29 mouse cellular contexts compared by ENCODE assay signal in the genomic region with DNA sequence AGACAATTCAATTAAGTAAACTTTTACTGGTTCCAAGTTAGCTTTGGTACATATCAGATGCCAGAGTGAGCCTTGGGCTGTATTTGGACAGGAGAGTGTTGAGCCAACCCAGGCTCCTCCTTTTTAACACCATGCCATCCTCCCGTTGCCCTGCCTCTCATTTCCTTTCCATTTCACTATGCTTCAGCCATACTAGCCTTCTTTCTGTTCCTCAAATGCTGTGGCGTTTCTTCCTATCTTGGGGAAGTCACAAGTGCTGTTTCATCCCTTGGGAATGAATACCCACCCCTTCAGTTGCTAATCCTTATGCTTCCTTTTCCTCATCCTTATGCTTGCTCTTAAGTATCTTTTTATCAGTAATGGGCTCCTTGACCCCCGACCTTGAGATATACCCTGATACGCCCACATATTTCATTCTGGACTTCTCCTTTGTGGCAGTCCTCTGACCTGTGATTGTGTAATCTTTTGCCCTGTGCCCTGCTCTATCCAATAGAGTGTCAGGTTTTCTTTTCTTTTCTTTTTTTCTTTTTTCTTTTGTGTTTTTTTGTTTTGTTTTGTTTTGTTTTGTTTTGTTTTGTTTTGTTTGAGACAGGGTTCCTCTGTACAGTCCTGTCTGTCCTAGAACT.
DNase-seq lines count a peak whose midpoint lies in the region; ATAC-seq and TF ChIP-seq lines count a peak whose summit lies in the region.
"Had no signal": no experiment of that assay in that cellular context is flagged by ENCODE, and none has a peak within 500 bp of the region (broad histone marks: within the 10 kb centered on the region; RNA-seq: fewer than 3 reads in every experiment).

No protein-coding gene starts in this region.

- TF ChIP-seq EP300 in lung, postnatal 0 days (IDR thresholded peaks at IDR 0.05) = peak; percentile 12; the same call in 1 of the 2 replicates
- TF ChIP-seq EP300 in CH12.LX (IDR thresholded peaks at IDR 0.05; ENCODE audit: low read length) = peak; percentile 83

- no peaks in the 10 kb centered on the region for H3K36me3 ChIP-seq in lung, postnatal 0 days (ENCODE audit: insufficient read depth, low read length)
- no peaks in the 10 kb centered on the region for H3K36me3 ChIP-seq in CH12.LX (replicated peaks in 1 of 2; ENCODE audit: control insufficient read depth in 1 of 2, insufficient read depth in 1 of 2, low read length in 1 of 2)
- H3K36me3 ChIP-seq in macrophage (ENCODE audit: inconsistent target) = no peaks in the 10 kb centered on the region
- H3K36me3 ChIP-seq in hindbrain, embryonic 16.5 days (ENCODE audit: control insufficient read depth, insufficient read depth, low read length) = no peaks in the 10 kb centered on the region
- no peaks in the 10 kb centered on the region for H3K36me3 ChIP-seq in intestine, embryonic 15.5 days
- H3K36me3 ChIP-seq: embryonic facial prominence, embryonic 10.5 days; embryonic facial prominence, embryonic 15.5 days; G1E; heart, embryonic 12.5 days; limb, embryonic 13.5 days; liver, embryonic 13.5 days; neural tube, embryonic 13.5 days had no signal

- no peaks in the 10 kb centered on the region for H3K79me2 ChIP-seq in CH12.LX (replicated peaks; ENCODE audit: control insufficient read depth, extremely low read depth, insufficient read depth, poor library complexity, severe bottlenecking)
- H3K79me2 ChIP-seq in macrophage (ENCODE audit: inconsistent target) = no peaks in the 10 kb centered on the region

- no peaks in the 10 kb centered on the region for H3K27me3 ChIP-seq in lung, postnatal 0 days (replicated peaks; ENCODE audit: insufficient read depth, low read length)
- no peaks in the 10 kb centered on the region for H3K27me3 ChIP-seq in CH12.LX (replicated peaks)
- no peaks in the 10 kb centered on the region for H3K27me3 ChIP-seq in hindbrain, embryonic 16.5 days (replicated peaks; ENCODE audit: control insufficient read depth, insufficient read depth, low read length)
- no peaks in the 10 kb centered on the region for H3K27me3 ChIP-seq in intestine, embryonic 15.5 days (replicated peaks)
- H3K27me3 ChIP-seq: embryonic facial prominence, embryonic 15.5 days; forebrain, embryonic 13.5 days; heart, embryonic 12.5 days; limb, embryonic 13.5 days; liver, embryonic 13.5 days; neural tube, embryonic 13.5 days had no signal

- peak; percentile 42 for DNase-seq in lung, postnatal 0 days (ENCODE audit: low spot score)
- no peak for DNase-seq in lung, postnatal 14 days
- DNase-seq in CH12.LX (ENCODE audit: extremely low read depth) = peak; percentile 63
- DNase-seq in right cerebral cortex, postnatal 4 days = no peak
- DNase-seq: adrenal gland, postnatal 14 days; cerebellum, adult 11-12 months; cerebellum, postnatal 10 days; gastrocnemius, postnatal 14 days; heart, adult 18-20 months; kidney, adult 18-20 months; kidney, postnatal 4 days; liver, embryonic 13.5 days; right cerebral cortex, postnatal 14 days had no signal

- dilution Hi-C loops in CH12.LX (cut with MboI; ENCODE audit: extremely low pct_ligation_motif_present, extremely low pct_unique_long_range_greater_than_20kb, low sequenced_read_pairs) = no loop called here

- no peaks in the 10 kb centered on the region; the same call in 1 of the 2 replicates for H3K4me1 ChIP-seq in lung, postnatal 0 days (ENCODE audit: insufficient read depth, low read depth, low read length)
- H3K4me1 ChIP-seq in CH12.LX (ENCODE audit: control insufficient read depth in 1 of 2, insufficient read depth in 2 of 2) = peaks cover 23 to 40% of the 10 kb centered on the region in 2 experiments
- H3K4me1 ChIP-seq in hindbrain, embryonic 16.5 days (ENCODE audit: control insufficient read depth, insufficient read depth, low read depth, low read length) = no peaks in the 10 kb centered on the region
- H3K4me1 ChIP-seq in intestine, embryonic 15.5 days (replicated peaks) = no peaks in the 10 kb centered on the region
- H3K4me1 ChIP-seq: embryonic facial prominence, embryonic 10.5 days; embryonic facial prominence, embryonic 15.5 days; forebrain, embryonic 13.5 days; heart, embryonic 12.5 days; limb, embryonic 13.5 days; liver, embryonic 13.5 days; neural tube, embryonic 13.5 days had no signal

- no peak overlapping the region for H3K27ac ChIP-seq in lung, postnatal 0 days (ENCODE audit: low read length)
- H3K27ac ChIP-seq in CH12.LX (ENCODE audit: insufficient read depth, low read depth) (peak overlapping the region; percentile 2; the same call in 1 of the 2 replicates), macrophage (peak overlapping the region; percentile 37)
- H3K27ac ChIP-seq in hindbrain, embryonic 16.5 days (ENCODE audit: low read depth, low read length) = no peak overlapping the region
- H3K27ac ChIP-seq in intestine, embryonic 15.5 days = no peak overlapping the region
- H3K27ac ChIP-seq: embryonic facial prominence, embryonic 10.5 days; embryonic facial prominence, embryonic 15.5 days; forebrain, embryonic 13.5 days; hindbrain, embryonic 14.5 days; kidney, postnatal 0 days; limb, embryonic 13.5 days; liver, embryonic 13.5 days; neural tube, embryonic 13.5 days had no signal

- TF ChIP-seq POLR2A in CH12.LX (IDR thresholded peaks at IDR 0.05; ENCODE audit: low read depth, low read length) = no peak

- WGBS in lung, postnatal 0 days = 37% methylated on average over 4 of the region's 4 CpGs
- 6% methylated on average over 4 of the region's 4 CpGs for WGBS in macrophage (ENCODE audit: missing documents)
- WGBS in hindbrain, embryonic 16.5 days = 79% methylated on average over 4 of the region's 4 CpGs
- 63% methylated on average over 4 of the region's 4 CpGs for WGBS in intestine, embryonic 15.5 days

- no peaks in the 10 kb centered on the region for H3K9me3 ChIP-seq in lung, postnatal 0 days (ENCODE audit: low read length)
- H3K9me3 ChIP-seq in CH12.LX (replicated peaks; ENCODE audit: low read length) = no peaks in the 10 kb centered on the region
- no peaks in the 10 kb centered on the region for H3K9me3 ChIP-seq in hindbrain, embryonic 16.5 days (ENCODE audit: control insufficient read depth, low read length)
- H3K9me3 ChIP-seq in intestine, embryonic 15.5 days = no peaks in the 10 kb centered on the region
- H3K9me3 ChIP-seq: embryonic facial prominence, embryonic 10.5 days; embryonic facial prominence, embryonic 15.5 days; forebrain, embryonic 13.5 days; G1E; heart, embryonic 12.5 days; limb, embryonic 13.5 days; liver, embryonic 13.5 days; neural tube, embryonic 13.5 days had no signal

- TF ChIP-seq CTCF in lung, postnatal 0 days (IDR thresholded peaks at IDR 0.05) = no peak
- no peak for TF ChIP-seq CTCF in CH12.LX (conservative IDR thresholded peaks at IDR 0.05 in 1 of 2, IDR thresholded peaks at IDR 0.05 in 1 of 2; ENCODE audit: low read depth in 2 of 2, low read length in 2 of 2)

- no peak; the same call in none of the 2 replicates for TF ChIP-seq RAD21 in CH12.LX (IDR thresholded peaks at IDR 0.05; ENCODE audit: low read depth, low read length)

- peak; percentile 47 for ATAC-seq in lung, postnatal 0 days
- 0 out of 2 replicates have a peak, but pooled peaks have one; percentile 19 for ATAC-seq in neutrophil, adult 5-6 weeks (ENCODE audit: extremely low read depth, insufficient number of reproducible peaks, low FRiP score, poor library complexity, severe bottlenecking)
- ATAC-seq in hindbrain, embryonic 16.5 days = no peak
- no peak for ATAC-seq in intestine, embryonic 15.5 days
- ATAC-seq: forebrain, embryonic 13.5 days; inflammation-experienced regulatory T-cells, adult 6 months; midbrain, embryonic 16.5 days had no signal

- no peak overlapping the region for H3K4me2 ChIP-seq in lung, postnatal 0 days (replicated peaks; ENCODE audit: low read depth, low read length)
- H3K4me2 ChIP-seq in CH12.LX (ENCODE audit: insufficient read depth, low read depth, poor library complexity, severe bottlenecking) = peak overlapping the region; percentile 57
- no peak overlapping the region for H3K4me2 ChIP-seq in hindbrain, embryonic 16.5 days (ENCODE audit: low read length)
- no peak overlapping the region for H3K4me2 ChIP-seq in intestine, embryonic 15.5 days (replicated peaks)
- H3K4me2 ChIP-seq: embryonic facial prominence, embryonic 15.5 days; forebrain, embryonic 13.5 days; heart, embryonic 12.5 days; hindbrain, embryonic 14.5 days; limb, embryonic 13.5 days; liver, embryonic 13.5 days; midbrain, embryonic 11.5 days; neural tube, embryonic 13.5 days had no signal

- no peak overlapping the region for H3K4me3 ChIP-seq in lung, postnatal 0 days (ENCODE audit: low read depth, low read length)
- H3K4me3 ChIP-seq in CH12.LX (replicated peaks in 1 of 3; ENCODE audit: low read depth in 2 of 3, low read length in 2 of 3, poor library complexity in 1 of 3) (no peak overlapping the region), macrophage (ENCODE audit: inconsistent target) (no peak overlapping the region)
- H3K4me3 ChIP-seq in hindbrain, embryonic 16.5 days (ENCODE audit: low read length) = no peak overlapping the region
- no peak overlapping the region for H3K4me3 ChIP-seq in intestine, embryonic 15.5 days (replicated peaks)
- H3K4me3 ChIP-seq: embryonic facial prominence, embryonic 10.5 days; embryonic facial prominence, embryonic 15.5 days; forebrain, embryonic 13.5 days; heart, embryonic 12.5 days; limb, embryonic 13.5 days; liver, embryonic 13.5 days; neural tube, embryonic 13.5 days had no signal

- in situ Hi-C loops in CH12.LX (cut with MboI; ENCODE audit: low pct_ligation_motif_present, low pct_unique_long_range_greater_than_20kb, low sequenced_read_pairs) = no loop called here

- H3K9ac ChIP-seq in lung, postnatal 0 days (replicated peaks; ENCODE audit: low read depth) = no peak overlapping the region
- no peak overlapping the region for H3K9ac ChIP-seq in CH12.LX (ENCODE audit: insufficient read depth, low read depth)
- H3K9ac ChIP-seq in hindbrain, embryonic 16.5 days (ENCODE audit: low read depth, low read length) = no peak overlapping the region
- H3K9ac ChIP-seq in intestine, embryonic 15.5 days = no peak overlapping the region
- H3K9ac ChIP-seq: embryonic facial prominence, embryonic 15.5 days; forebrain, embryonic 13.5 days; heart, embryonic 12.5 days; hindbrain, embryonic 14.5 days; limb, embryonic 13.5 days; liver, embryonic 13.5 days; neural tube, embryonic 13.5 days had no signal

TF ChIP-seq in CH12.LX, 34 proteins besides CTCF, POLR2A, EP300 and RAD21 (continues in another document):
- no peak for TF ChIP-seq POLR2AphosphoS2 (IDR thresholded peaks at IDR 0.05; ENCODE audit: low read depth, low read length)
- peak; percentile 46; the same call in 1 of the 2 replicates for TF ChIP-seq ETS1 (conservative IDR thresholded peaks at IDR 0.05; ENCODE audit: low read depth, low read length)
- no peak for TF ChIP-seq MXI1 (IDR thresholded peaks at IDR 0.05; ENCODE audit: low read depth, low read length)
- TF ChIP-seq ZC3H11A (IDR thresholded peaks at IDR 0.05; ENCODE audit: low read depth, low read length) = no peak
- peak; percentile 81 for TF ChIP-seq IRF4 (IDR thresholded peaks at IDR 0.05; ENCODE audit: low read depth, low read length)
- 0 out of 2 replicates have a peak, but pooled peaks have one; percentile 48 for TF ChIP-seq MEF2A (IDR thresholded peaks at IDR 0.05; ENCODE audit: borderline replicate concordance, low read depth, low read length)
- 0 out of 2 replicates have a peak, but pooled peaks have one; percentile 46 for TF ChIP-seq BHLHE40 (IDR thresholded peaks at IDR 0.05; ENCODE audit: low read depth, low read length)
- TF ChIP-seq USF2 (conservative IDR thresholded peaks at IDR 0.05; ENCODE audit: low read depth, low read length) = no peak

Comparison
In these comparisons a context has a peak if more than half of its experiments do, and no peak if none do; other contexts are left out.
1. DNase-seq: peak in lung, postnatal 0 days (single experiment) and CH12.LX (single experiment); none in lung, postnatal 14 days (single experiment) and right cerebral cortex, postnatal 4 days (single experiment).
2. ATAC-seq: peak in lung, postnatal 0 days (single experiment) and neutrophil, adult 5-6 weeks (single experiment); none in hindbrain, embryonic 16.5 days (single experiment) and intestine, embryonic 15.5 days (single experiment).
3. H3K27ac ChIP-seq: peak in CH12.LX (single experiment) and macrophage (single experiment); none in lung, postnatal 0 days (single experiment), hindbrain, embryonic 16.5 days (single experiment) and intestine, embryonic 15.5 days (single experiment).